Mouse (Mus musculus): Measurements from ENCODE around the gene Sfmbt2.
"Not testable (repeated sequence)": the region's sequence is repeated elsewhere in the genome, so short reads cannot be mapped to it uniquely, and the experiment has no call there.

The Sfmbt2 gene

DNA sequence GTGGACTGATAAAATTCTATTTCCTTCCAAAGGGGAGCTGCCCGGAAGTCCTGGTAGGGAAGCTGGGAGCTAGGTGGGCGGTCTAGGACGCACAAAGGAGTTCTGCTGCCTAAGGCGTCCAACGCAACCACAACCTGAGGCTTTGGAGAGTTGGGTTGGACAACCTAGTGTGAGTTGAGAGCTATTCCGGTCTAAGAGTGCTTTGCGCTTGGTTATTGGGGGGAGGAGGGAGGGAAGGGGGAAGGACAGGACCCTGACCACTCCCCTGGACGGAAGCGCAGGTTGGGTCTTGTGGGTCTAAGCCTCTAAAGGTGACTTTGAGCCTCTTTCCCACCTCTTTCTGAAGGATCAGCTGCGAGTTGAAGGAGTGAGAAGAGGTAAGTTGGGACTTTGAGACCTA, at the start of gene Sfmbt2:
TSS of gene Sfmbt2 (plus strand) at position 335 of the 400 bp plus-strand sequence.
- no peak for DNase-seq

DNA sequence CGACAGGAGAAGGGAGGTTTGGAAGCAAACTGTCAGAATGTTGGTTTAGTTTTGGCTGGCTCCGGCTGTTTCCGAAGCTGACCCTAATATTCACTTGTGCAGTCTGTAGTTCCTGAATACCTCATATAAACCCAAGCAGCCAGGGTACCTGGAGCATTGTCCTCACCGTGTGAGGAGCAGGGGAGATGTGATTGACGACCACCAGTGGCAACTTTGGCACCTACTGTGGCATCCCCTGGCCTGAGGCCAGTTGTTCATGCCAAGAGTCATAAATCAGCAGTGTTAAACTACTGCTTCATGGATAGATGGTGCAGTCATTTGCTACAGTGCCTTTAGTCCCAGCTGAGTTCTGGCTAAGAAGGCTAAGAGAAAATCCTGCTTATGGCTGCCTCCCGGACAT, 49.2 kb upstream of the Sfmbt2 start:
- DNase-seq = no peak

DNA sequence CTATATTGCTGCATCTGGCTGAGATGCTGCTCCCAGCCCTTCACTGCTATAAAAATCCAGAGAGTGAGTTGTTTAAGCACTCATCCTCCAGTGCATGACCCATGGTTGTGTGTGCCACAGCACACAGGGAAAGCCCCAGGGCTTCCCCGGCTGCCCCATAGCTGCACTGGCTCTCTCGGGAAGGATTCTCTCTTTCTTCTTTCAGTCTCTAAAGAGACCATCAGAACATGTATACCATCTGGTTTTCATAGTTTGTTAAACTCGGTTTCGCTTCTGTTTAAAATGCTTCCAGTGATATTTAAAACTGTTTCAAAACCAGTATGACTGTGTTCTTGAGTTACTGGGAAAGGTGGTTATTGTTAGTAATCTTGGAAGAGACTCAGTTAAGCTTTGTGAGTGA, 47.1 kb upstream of the Sfmbt2 start:
- DNase-seq = no peak

DNA sequence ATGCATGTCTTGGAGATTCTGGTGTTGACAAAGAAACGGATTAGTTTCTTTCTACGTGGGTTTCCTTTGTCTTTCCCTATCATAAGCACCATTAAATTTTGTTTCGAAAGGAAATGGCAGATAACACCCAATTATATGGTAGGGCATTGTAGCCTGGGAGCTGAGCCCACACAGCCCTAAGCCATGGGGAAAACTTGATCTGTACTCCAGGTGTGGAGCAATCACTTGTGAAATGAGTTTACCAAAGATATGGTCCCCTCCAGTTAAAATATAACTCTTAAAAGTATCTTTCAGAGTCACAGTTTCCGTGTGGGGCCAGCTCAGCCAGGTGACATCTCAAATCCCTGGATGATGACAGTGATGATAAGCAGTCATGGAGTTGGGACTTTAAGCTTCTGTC, 45.3 kb upstream of the Sfmbt2 start:
- DNase-seq = no peak

GRCm38 (mm10) chr2:10330216-10330615, 40.1 kb upstream of the Sfmbt2 start:
- no peak for DNase-seq

DNA sequence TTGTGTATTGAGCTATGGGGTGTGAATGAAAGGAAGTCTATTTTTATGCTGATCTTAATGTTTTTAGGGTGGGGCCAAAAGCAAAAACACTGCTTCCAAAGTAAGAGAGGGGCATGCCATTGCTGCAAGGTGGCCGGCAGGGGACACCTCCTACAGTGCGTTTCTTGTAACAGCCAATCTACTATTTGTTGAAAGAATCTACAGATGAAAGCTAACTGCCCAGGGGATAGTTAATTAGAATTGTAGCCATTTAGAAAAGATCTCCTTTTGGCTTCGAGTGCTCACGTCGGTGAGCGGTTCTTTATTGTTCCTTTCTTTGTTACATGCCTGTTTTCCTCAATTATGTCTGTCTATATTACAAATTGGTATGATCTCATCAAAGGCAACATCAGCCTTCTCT, 36.0 kb upstream of the Sfmbt2 start:
- DNase-seq = no peak

DNA sequence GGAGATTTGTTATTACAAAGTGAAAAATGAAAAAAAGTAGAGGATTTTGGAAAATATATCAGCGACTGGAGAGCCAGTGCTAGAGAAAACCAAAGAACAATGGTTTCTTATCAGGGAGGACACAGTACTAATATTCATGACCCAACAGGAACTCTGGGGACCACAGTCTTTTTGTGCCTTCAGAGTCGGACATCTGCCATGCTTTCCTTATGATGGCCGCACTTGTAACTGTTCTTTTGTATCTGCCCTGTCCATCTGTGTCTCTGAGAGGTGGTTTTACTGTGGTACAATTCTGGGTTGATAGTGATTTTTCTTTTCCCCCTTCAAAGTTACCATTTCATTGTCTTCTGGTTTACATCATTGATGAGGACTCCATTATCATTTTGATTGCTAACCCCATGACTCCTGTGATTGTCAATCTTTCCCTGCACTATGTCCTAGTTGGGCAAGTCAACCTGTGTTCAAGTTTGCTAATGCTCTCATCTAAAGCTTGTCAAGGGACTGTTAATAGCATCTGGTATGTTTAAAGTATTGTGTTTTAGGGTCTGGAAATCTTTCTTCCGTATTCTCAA, 35.2 kb upstream of the Sfmbt2 start:
- no peak for DNase-seq

DNA sequence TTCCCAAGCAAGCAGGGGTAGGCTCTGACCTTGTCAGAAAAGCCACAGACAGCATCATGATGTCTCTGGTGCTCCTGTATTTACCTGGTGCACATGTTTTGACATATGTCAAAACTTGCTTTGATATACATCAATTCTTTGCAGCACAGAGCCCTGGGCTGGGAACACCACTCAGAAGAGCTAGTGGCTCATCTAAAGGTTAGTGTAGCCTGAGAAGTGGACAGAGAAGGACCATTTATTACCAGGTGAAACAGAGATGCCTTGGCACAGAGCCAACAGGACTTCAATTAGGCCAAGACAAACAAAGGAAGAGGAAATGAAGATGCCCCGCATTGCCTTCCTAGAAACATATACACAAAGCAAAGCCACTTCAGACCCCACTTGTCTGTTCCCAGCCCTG, 30.3 kb upstream of the Sfmbt2 start:
- no peak for DNase-seq

DNA sequence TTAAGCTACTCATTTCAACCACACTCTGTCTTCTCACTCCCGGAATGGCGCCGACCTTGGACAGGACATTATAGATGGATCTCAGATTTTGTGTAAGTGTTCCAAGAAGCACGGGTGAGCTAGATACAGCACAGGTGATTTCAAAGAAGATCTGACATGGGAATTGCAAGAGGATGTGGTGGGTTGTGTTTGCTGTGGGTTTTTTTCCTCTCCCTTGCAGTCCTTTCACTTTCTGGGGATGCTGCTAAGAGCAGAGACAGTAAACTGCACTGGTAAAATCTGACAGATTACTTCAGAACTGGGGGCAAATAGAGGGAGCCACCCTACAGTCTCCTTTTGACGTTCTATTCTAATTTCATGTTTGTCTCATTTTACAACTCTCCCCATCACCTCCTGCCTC, 26.8 kb upstream of the Sfmbt2 start:
- DNase-seq = no peak

DNA sequence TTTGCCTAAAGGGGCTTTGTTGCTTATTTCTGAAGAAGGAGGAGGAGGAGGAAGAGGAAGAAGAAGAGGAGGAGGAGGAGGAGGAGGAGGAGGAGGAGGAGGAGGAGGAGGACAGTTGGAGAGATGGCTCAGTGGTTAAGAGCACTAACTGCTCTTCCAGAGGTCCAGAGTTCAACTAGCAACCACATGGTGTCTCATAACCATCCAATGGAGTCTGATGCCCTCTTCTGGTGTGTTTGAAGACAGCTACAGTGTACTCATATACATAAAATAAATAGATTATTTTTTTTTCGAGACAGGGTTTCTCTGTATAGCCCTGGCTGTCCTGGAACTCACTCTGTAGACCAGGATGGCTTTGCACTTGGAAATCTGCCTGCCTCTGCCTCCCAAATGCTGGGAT, 26.2 kb upstream of the Sfmbt2 start:
- not testable (repeated sequence) for DNase-seq

DNA sequence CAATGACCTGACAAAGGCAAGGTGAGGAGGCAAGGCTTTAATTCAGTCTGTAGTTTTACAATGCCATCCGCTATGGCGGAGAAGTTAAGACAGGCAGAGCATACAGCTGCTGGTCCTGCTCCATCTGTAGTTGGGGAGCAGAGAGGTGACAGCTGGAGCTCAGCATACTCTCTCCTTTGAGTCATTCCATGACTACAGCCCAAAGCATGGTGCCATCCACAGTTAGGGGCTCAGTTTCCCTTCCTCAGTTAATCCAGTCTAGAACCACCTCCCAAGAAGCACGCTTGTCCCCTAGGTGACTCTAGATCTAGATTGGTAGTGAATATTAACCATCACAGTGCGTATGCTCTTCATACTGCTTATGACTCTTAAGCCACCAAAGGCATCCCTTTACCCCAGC, 23.1 kb upstream of the Sfmbt2 start:
- no peak for DNase-seq

DNA sequence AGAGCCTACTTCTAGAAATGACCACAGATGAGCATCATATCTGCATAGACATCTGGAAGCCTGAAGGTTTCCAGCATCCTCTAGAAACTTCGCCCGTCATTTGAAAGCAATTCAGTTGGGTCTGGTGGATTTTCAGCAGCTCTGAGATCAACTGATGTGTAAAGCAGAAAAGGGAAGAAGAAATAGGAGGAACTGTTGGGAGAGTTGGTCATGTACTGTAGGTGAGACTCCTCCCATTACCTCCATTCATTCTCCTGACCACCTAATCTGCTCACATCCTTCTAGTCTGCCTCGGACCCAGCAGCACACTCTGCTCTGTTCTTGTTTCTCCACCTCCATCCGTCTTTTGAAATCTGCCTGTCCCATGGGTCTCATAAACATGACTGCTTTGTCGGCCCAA, 22.3 kb upstream of the Sfmbt2 start:
- DNase-seq = no peak

- DNase-seq = no peak
Observed at GRCm38 (mm10) chr2:10350266-10350810, 20.0 kb upstream of the Sfmbt2 start.

GRCm38 (mm10) chr2:10351125-10351524, 19.2 kb upstream of the Sfmbt2 start:
- no peak for DNase-seq

- DNase-seq = no peak
Observed at GRCm38 (mm10) chr2:10352887-10353286, 17.4 kb upstream of the Sfmbt2 start.

DNA sequence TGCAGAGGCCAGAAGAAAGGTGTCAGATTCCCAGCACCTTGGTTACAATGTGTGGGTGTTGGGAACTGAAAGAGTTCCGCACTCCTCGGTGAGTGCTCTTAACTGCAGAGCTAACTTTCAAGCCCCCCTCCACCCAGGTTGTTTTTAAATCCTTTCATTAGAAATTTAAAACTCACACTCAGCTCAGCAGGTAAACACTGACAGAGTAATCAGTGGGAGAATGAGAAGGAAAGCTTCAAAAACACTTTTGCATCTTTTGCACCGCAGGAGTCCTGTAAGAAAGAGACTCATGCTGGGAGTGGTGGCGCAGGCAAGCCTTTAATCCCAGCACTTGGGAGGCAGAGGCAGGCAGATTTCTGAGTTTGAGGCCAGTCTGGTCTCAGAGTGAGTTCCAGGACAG, 16.4 kb upstream of the Sfmbt2 start:
- DNase-seq = no peak

DNA sequence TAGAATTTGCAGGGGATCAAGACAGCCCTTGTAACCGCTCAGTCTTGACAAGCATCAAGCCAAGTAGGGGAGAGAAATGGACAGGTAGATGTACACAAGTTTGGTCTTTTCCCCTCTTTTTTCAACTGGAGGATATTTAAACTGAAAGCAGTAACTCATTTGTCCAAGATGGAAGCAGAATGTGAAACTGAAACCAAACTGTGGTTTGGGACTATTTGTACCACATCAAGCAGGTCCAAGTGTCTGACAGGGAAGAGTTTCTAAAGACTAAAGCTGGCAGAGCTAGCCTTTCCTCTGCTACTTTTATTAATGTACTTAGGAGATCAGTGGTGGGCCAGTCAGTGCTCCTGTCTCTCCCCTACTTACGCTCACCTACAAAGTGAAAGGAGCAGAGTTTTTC, 10.4 kb upstream of the Sfmbt2 start:
- no peak for DNase-seq

GRCm38 (mm10) chr2:10365081-10365480, 5.2 kb upstream of the Sfmbt2 start:
- DNase-seq = no peak

GRCm38 (mm10) chr2:10366284-10366683, 4.0 kb upstream of the Sfmbt2 start:
- no peak for DNase-seq

DNA sequence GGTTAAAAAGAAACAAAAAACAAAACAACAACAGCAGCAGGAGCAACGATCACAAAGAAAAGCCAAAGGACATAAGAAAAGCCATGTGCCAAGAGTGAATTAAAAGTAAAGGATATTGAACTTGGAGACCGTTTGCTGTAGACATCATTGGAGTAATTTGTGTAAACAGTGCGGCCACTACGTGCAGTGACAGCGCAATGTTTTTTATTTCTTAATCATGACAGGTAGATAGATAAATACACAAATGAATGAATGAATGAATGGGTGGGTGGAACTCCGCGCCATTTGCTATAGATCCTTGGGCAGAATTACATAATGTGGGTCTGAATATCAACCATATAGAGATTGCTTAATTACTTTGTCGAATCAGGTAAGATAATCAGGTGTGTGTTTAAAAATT, 634 bp upstream of the Sfmbt2 start:
- DNase-seq = no peak

DNA sequence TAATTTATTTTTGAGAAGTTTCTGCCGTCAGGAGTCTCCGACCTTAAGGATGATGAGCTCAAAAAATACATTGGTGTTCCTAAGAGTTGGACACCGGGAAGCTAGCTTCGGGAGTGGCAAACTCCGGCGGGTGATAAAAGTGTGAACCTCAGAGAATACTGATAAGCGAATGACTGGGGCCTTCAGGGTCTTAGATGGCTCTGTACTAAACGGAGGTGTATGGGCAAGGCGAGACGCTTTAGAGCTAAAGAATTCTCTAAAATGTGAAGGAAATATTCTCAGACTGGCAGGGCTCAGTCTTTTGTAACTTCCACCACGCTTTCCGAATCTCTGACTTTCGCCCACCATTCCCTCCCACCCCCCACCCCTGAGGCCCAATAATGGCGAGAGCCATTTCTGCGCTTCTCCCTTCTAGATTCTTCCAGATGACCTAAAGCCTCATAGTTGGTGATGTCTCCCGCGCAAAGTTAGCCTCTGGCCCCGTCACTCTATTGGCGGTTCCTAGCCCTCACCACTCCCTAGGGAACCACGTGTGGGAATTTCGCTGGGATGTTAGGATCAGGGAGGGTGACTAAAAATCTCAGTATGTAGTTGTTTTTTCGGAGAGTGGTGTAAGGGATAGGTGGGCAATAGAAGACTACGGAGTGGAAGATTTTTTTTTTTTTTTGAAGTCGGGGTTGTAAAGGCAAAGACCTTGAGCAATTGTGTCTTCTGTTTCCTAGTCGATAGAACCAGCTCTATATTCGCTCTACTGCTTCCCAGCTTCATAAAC, 563 bp downstream of the Sfmbt2 start:
- no peak for DNase-seq

- no peak for DNase-seq
Observed at GRCm38 (mm10) chr2:10371459-10371817, 1.1 kb downstream of the Sfmbt2 start.

DNA sequence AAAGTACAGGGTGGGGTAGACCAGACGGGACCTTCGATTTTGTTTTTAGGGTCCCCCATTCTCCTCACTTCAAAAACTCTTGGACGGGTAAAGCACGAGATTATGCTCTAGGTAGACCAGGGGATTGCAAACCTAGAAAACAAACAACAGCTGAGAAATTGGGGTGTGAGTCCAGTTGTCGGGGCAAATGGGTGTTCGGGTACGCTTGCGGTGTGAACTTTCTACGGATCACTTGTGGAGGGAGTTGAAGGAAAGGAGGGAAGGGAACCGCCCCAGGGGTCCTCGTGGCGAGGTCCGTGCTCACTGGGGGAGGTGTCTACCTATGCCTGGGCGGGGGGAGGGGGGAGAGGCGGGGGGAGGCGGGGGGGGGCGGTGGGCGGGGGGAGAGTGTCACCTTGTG, 1.6 kb downstream of the Sfmbt2 start:
- DNase-seq = no peak

DNA sequence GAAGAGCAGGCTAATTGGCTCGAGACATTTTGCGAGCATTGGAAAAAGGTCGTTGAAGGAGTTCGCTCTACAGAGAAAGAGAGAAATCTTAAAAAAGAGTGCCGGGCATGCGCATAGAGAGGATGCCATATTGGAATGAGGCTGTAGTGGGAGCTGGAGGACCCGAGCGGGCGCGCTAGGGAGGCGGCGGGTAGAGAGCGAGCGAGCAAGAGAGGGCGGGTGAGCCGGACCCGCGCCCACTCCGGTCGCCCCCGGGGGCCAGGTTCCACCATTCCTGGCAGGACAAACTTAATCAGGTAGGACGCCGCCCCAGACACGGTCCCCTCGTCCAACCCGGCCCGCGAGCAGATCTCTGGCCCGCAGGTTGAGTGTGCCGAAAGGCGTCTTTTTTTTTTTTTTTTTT, 2.0 kb downstream of the Sfmbt2 start:
- peak; percentile 14 for DNase-seq
